Mouse (Mus musculus) G1E (cell line): Measurements from ENCODE around the gene Sfrp2.

Experiments used
- CTCF ChIP-seq: IDR thresholded peaks from 2 replicates; pipeline ENCODE4 v1.5.1; 2012; ENCODE audit warnings: low read depth, low read length, inconsistent platforms, mixed read lengths
- GATA1 ChIP-seq: IDR thresholded peaks from 2 replicates; pipeline ENCODE4 v1.6.1; 2012; ENCODE audit warnings: borderline replicate concordance, low read length, inconsistent platforms, mixed read lengths
- GATA2 ChIP-seq: IDR thresholded peaks from 2 replicates; pipeline ENCODE4 v1.6.1; 2012; ENCODE audit warnings: low read depth, low read length, inconsistent platforms, borderline replicate concordance
- POLR2AphosphoS5 ChIP-seq: IDR thresholded peaks from 2 replicates; pipeline ENCODE4 v1.6.1; 2012; ENCODE audit warnings: low read depth, low read length, inconsistent platforms; ENCODE audit not compliant: insufficient replicate concordance
- TAL1 ChIP-seq: conservative IDR thresholded peaks from 2 replicates; pipeline ENCODE4 v1.6.1; 2012; ENCODE audit warnings: low read depth, low read length, inconsistent platforms, mixed read lengths

GRCm38 (mm10) chr3:83797098-83797497 lies 31.0 kb downstream of the Sfrp2 start:
- no peak for TF ChIP-seq CTCF
- TF ChIP-seq GATA1 = no peak
- no peak for TF ChIP-seq TAL1
- TF ChIP-seq POLR2AphosphoS5 = no peak
- TF ChIP-seq GATA2 = no peak
